Mouse (Mus musculus) ES-E14 (cell line): ENCODE results near the gene Lrp5. TPM values are rescaled to one million over a fixed set of nuclear protein-coding genes. Genes with fewer than 3 reads are reported as not detected.

Source experiments
- DNase-seq: peaks from one replicate; pipeline ENCODE4 v3.0.0-alpha.2; 2013; ENCODE audit warnings: low read depth, low spot score
- H3K27ac ChIP-seq: 2 replicates; pipeline ENCODE4 v1.5.1; 2012; ENCODE audit warnings: low read depth, mild to moderate bottlenecking, low read length, moderate library complexity, mixed read lengths; ENCODE audit not compliant: poor library complexity, insufficient read depth, severe bottlenecking
- H3K36me3 ChIP-seq: 2 replicates; pipeline ENCODE4 v1.6.1; 2012; ENCODE audit warnings: mild to moderate bottlenecking, low read length, moderate library complexity, mixed read lengths; ENCODE audit not compliant: control insufficient read depth, poor library complexity, insufficient read depth, severe bottlenecking
- H3K4me1 ChIP-seq, 2 experiments: fragments of 150-350 bp in 1 of 2; sonication (generic) in 1 of 2; 2 replicates each; pipeline ENCODE4 v1.6.1; 2012; ENCODE audit warnings: low read length in 2 of 2, mild to moderate bottlenecking in 1 of 2, mixed read lengths in 1 of 2; ENCODE audit not compliant: control insufficient read depth in 2 of 2, insufficient read depth in 2 of 2, poor library complexity in 1 of 2
- H3K4me3 ChIP-seq, 2 experiments: fragments of 150-350 bp in 1 of 2; sonication (generic) in 1 of 2; 2 replicates each; pipeline ENCODE4 v1.5.1; 2012; ENCODE audit warnings: low read length in 2 of 2, low read depth in 1 of 2, mild to moderate bottlenecking in 1 of 2, mixed read lengths in 1 of 2; ENCODE audit not compliant: insufficient read depth in 1 of 2, poor library complexity in 1 of 2, severe bottlenecking in 1 of 2
- H3K9ac ChIP-seq: 2 replicates; pipeline ENCODE4 v1.6.1; 2012; ENCODE audit warnings: low read depth, mild to moderate bottlenecking, low read length, mixed read lengths; ENCODE audit not compliant: poor library complexity, insufficient read depth, severe bottlenecking
- H3K9me3 ChIP-seq: fragments of 150-350 bp; sonication (generic); 2 replicates; pipeline ENCODE4 v1.6.1; 2012; ENCODE audit warnings: low read depth, mild to moderate bottlenecking, low read length; ENCODE audit not compliant: control insufficient read depth, insufficient read depth
- CHD2 ChIP-seq: IDR thresholded peaks from 2 replicates; pipeline ENCODE4 v1.6.1; 2014; ENCODE audit warnings: mild to moderate bottlenecking, low read depth, low read length, inconsistent platforms
- HCFC1 ChIP-seq: IDR thresholded peaks from 2 replicates; pipeline ENCODE4 v1.6.1; 2012; ENCODE audit warnings: low read length, inconsistent platforms, borderline replicate concordance; ENCODE audit not compliant: insufficient read depth
- MAFK ChIP-seq: IDR thresholded peaks from 2 replicates; pipeline ENCODE4 v1.6.1; 2014; ENCODE audit warnings: mild to moderate bottlenecking, low read depth, low read length, inconsistent platforms; ENCODE audit not compliant: insufficient read depth
- ZC3H11A ChIP-seq: IDR thresholded peaks from 2 replicates; pipeline ENCODE4 v1.6.1; 2012; ENCODE audit warnings: low read depth, mild to moderate bottlenecking, inconsistent platforms, low read length, borderline replicate concordance
- ZNF384 ChIP-seq: IDR thresholded peaks from 2 replicates; pipeline ENCODE4 v1.6.1; 2012; ENCODE audit warnings: low read depth, low read length, inconsistent platforms
- in situ Hi-C, 2 experiments: fragments of 600-800 bp; cut with MboI; formaldehyde crosslinking; loops; one replicate each; pipeline ENCODE4 v1.15.1; 2025; ENCODE audit warnings: low sequenced_read_pairs in 2 of 2, inconsistent platforms in 1 of 2; ENCODE audit not compliant: unreplicated experiment in 2 of 2
- total RNA-seq: library from RNA; depleted of rRNA; stranded (reverse); fragments of 300-350 nt; gene quantifications from 2 replicates; pipeline ENCODE4 v1.2.3, GENCODE M21; 2012; rRNA removed

Gene Lrp5
- 46.1 and 97.3 TPM in 2 replicates for total RNA-seq

- peak within 1 kb of the TSS; percentile 87 to 92 for H3K4me3 ChIP-seq
- peak; percentile 22; the same call in 1 of the 2 replicates for TF ChIP-seq HCFC1
- no peak for TF ChIP-seq MAFK
- TF ChIP-seq CHD2, result no peak
- H3K27ac ChIP-seq, result no peak within 1 kb of the TSS
- H3K4me1 ChIP-seq, result peaks cover 8 to 31% of the 10 kb centered on the region in 2 experiments
- in situ Hi-C loops, result no loop called here
- H3K9me3 ChIP-seq, result no peaks in the 10 kb centered on the region
- peak within 1 kb of the TSS; percentile 85 for H3K9ac ChIP-seq
- no peak for DNase-seq
- no peaks in the 10 kb centered on the region for H3K36me3 ChIP-seq
These were observed at the start of gene Lrp5 for GRCm38 (mm10) chr19:3686215-3686894. TSS of gene Lrp5 (minus strand) at chr19:3686564.

DNA sequence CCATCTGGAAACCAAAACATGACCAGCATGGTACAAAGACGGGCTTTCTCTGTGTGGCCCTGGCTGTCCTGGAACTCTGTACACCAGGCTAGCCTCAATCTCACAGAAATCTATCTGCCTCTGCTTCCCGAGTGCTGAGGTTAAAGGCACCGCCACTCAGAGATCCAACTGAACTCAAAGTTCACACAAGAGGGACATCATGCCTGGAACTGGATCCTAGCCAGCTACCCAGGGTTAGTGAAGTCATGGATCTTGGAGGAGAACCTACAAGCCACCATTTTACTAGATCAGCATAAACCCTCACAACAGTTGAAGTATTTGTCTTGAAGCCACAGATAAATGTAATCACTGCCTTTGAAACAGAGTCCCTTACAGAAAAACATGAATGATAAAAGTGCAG lies 49.6 kb upstream of the Lrp5 start:
- Histone ChIP-seq H3K4me3 (no peak overlapping the region), H3K27ac (no peak overlapping the region), H3K36me3 (no peaks in the 10 kb centered on the region), H3K9me3 (no peaks in the 10 kb centered on the region), H3K4me1 (no peaks in the 10 kb centered on the region), H3K9ac (no peak overlapping the region)
- in situ Hi-C loops, result no loop called here
- DNase-seq, result no peak
- TF ChIP-seq ZNF384, result no peak
- TF ChIP-seq MAFK, result no peak
- no peak for TF ChIP-seq CHD2
- no peak for TF ChIP-seq ZC3H11A
- TF ChIP-seq HCFC1, result no peak

GRCm38 (mm10) chr19:3730781-3731646 lies 44.6 kb upstream of the Lrp5 start:
- no peaks in the 10 kb centered on the region for H3K4me1 ChIP-seq
- no peak overlapping the region for H3K9ac ChIP-seq
- H3K36me3 ChIP-seq, result no peaks in the 10 kb centered on the region
- H3K27ac ChIP-seq, result no peak overlapping the region
- in situ Hi-C loops, result no loop called here
- H3K9me3 ChIP-seq, result no peaks in the 10 kb centered on the region
- no peak overlapping the region for H3K4me3 ChIP-seq
- no peak for DNase-seq
- no peak for TF ChIP-seq ZC3H11A
- no peak for TF ChIP-seq CHD2
- TF ChIP-seq MAFK, result no peak
- TF ChIP-seq HCFC1, result no peak
- TF ChIP-seq ZNF384, result no peak

- TF ChIP-seq ZC3H11A, result no peak
- peak; percentile 76; the same call in 1 of the 2 replicates for TF ChIP-seq ZNF384
- TF ChIP-seq HCFC1, result no peak
- H3K4me1 ChIP-seq, result no peaks in the 10 kb centered on the region
- DNase-seq, result no peak
- no peak overlapping the region for H3K9ac ChIP-seq
- no peak overlapping the region for H3K27ac ChIP-seq
- no peaks in the 10 kb centered on the region for H3K36me3 ChIP-seq
- in situ Hi-C loops, result no loop called here
- no peaks in the 10 kb centered on the region for H3K9me3 ChIP-seq
- no peak overlapping the region for H3K4me3 ChIP-seq
These were observed 42.5 kb upstream of the Lrp5 start for GRCm38 (mm10) chr19:3728901-3729300.
